Mouse (Mus musculus) myocyte (in vitro differentiated cells): ENCODE results near the gene Zbtb42. TPM values are rescaled to one million over a fixed set of nuclear protein-coding genes. Genes with fewer than 3 reads are reported as not detected.
A peak's percentile ranks its signal among the peaks of the same experiment; 100 is the strongest.

Source experiments
- H3K27me3 ChIP-seq: one replicate; pipeline ENCODE4 v1.6.1; 2011; ENCODE audit not compliant: control insufficient read depth, insufficient read depth, insufficient read length
- H3K36me3 ChIP-seq: one replicate; pipeline ENCODE4 v1.6.1; 2011; ENCODE audit not compliant: control insufficient read depth, insufficient read depth
- H3K4me2 ChIP-seq: one replicate; pipeline ENCODE4 v1.6.1; 2011; ENCODE audit warnings: low read depth, control low read depth
- H3K4me3 ChIP-seq: one replicate; pipeline ENCODE4 v1.5.1; 2011; ENCODE audit warnings: mild to moderate bottlenecking, control low read depth, moderate library complexity
- H3K79me2 ChIP-seq: one replicate; pipeline ENCODE4 v1.6.1; 2011; ENCODE audit not compliant: control insufficient read depth, insufficient read depth
- H3ac ChIP-seq: one replicate; pipeline ENCODE4 v1.6.1; 2011; ENCODE audit not compliant: control insufficient read depth, insufficient read length
- CEBPB ChIP-seq: IDR thresholded peaks from 2 replicates; pipeline ENCODE4 v1.6.1; 2011; ENCODE audit warnings: mild to moderate bottlenecking, moderate library complexity; ENCODE audit not compliant: poor library complexity, insufficient read depth, severe bottlenecking
- E2F4 ChIP-seq: IDR thresholded peaks from one replicate; pipeline ENCODE4 v1.6.1; 2011; ENCODE audit warnings: mild to moderate bottlenecking, control low read depth, moderate library complexity; ENCODE audit not compliant: insufficient read depth
- MAX ChIP-seq: IDR thresholded peaks from one replicate; pipeline ENCODE4 v1.6.1; 2011; ENCODE audit warnings: low read depth, mild to moderate bottlenecking, control low read depth
- MYOD1 ChIP-seq, 3 experiments: IDR thresholded peaks; one replicate each; pipeline ENCODE4 v1.6.1; 2011; ENCODE audit warnings: control low read depth in 2 of 3, low read depth in 2 of 3, mild to moderate bottlenecking in 2 of 3, moderate library complexity in 1 of 3; ENCODE audit not compliant: insufficient read length in 2 of 3, control insufficient read depth in 1 of 3
- MYOG ChIP-seq, 3 experiments: IDR thresholded peaks; one replicate each; pipeline ENCODE4 v1.6.1; 2011; ENCODE audit warnings: control low read depth in 2 of 3, low read depth in 2 of 3, mild to moderate bottlenecking in 2 of 3; ENCODE audit not compliant: insufficient read length in 2 of 3, control insufficient read depth in 1 of 3, insufficient read depth in 1 of 3
- POLR2A ChIP-seq: IDR thresholded peaks from one replicate; pipeline ENCODE4 v1.6.1; 2011; ENCODE audit warnings: low read depth, mild to moderate bottlenecking, control low read depth, moderate library complexity; ENCODE audit not compliant: insufficient read length
- POLR2AphosphoS2 ChIP-seq: IDR thresholded peaks from one replicate; pipeline ENCODE4 v1.6.1; 2011; ENCODE audit warnings: low read depth, control low read depth; ENCODE audit not compliant: insufficient read length
- REST ChIP-seq: IDR thresholded peaks from one replicate; pipeline ENCODE4 v1.6.1; 2011; ENCODE audit warnings: mild to moderate bottlenecking, control low read depth, moderate library complexity; ENCODE audit not compliant: insufficient read depth, insufficient read length
- SRF ChIP-seq: IDR thresholded peaks from one replicate; pipeline ENCODE4 v1.6.1; 2011; ENCODE audit warnings: low read depth; ENCODE audit not compliant: control insufficient read depth, insufficient read length
- TCF12 ChIP-seq: IDR thresholded peaks from one replicate; pipeline ENCODE4 v1.6.1; 2011; ENCODE audit warnings: mild to moderate bottlenecking, control low read depth; ENCODE audit not compliant: poor library complexity, insufficient read depth, severe bottlenecking
- TCF3 ChIP-seq: IDR thresholded peaks from one replicate; pipeline ENCODE4 v1.6.1; 2011; ENCODE audit warnings: low read depth, control low read depth; ENCODE audit not compliant: insufficient read length
- USF1 ChIP-seq: IDR thresholded peaks from one replicate; pipeline ENCODE4 v1.6.1; 2011; ENCODE audit warnings: low read depth, mild to moderate bottlenecking, control low read depth, moderate library complexity
- polyA plus RNA-seq: library from polyadenylated mRNA; unstranded; fragments of >200 nt; fragmentation: generic; extraction: Trizol; gene quantifications from one replicate; pipeline ENCODE4 v1.2.1, GENCODE M21; 2012; ENCODE audit warnings: missing spikeins

Zbtb42 gene
- polyA plus RNA-seq, 1 experiment: 4.4 TPM

- peak overlapping the region; percentile 88 for H3K4me2 ChIP-seq
These were observed 3.2 kb upstream of the Zbtb42 start for GRCm38 (mm10) chr12:112675245-112676035.

GRCm38 (mm10) chr12:112677076-112677475, 1.6 kb upstream of the Zbtb42 start:
- TF ChIP-seq USF1 (no peak), CEBPB (no peak), E2F4 (no peak), POLR2A (no peak), TCF12 (no peak), TCF3 (no peak), MYOG (IDR thresholded peaks at IDR 0.05; ENCODE audit: control insufficient read depth in 1 of 3, insufficient read depth in 1 of 3, insufficient read length in 2 of 3, low read depth in 2 of 3) (no peak), MAX (no peak), REST (no peak), SRF (no peak), MYOD1 (IDR thresholded peaks at IDR 0.05; ENCODE audit: control insufficient read depth in 1 of 3, insufficient read length in 2 of 3, low read depth in 2 of 3) (no peak), POLR2AphosphoS2 (no peak)
- no peak overlapping the region for H3ac ChIP-seq

More at GRCm38 (mm10) chr12:112675245-112676035, 3.2 kb upstream of the Zbtb42 start:
- Histone ChIP-seq H3K27me3 (no peaks in the 10 kb centered on the region), H3K79me2 (peaks cover 29% of the 10 kb centered on the region), H3K36me3 (peaks cover 6% of the 10 kb centered on the region), H3K4me3 (peak overlapping the region; percentile 60), H3ac (no peak overlapping the region)
- TF ChIP-seq POLR2A (peak; percentile 30), POLR2AphosphoS2 (no peak), TCF12 (no peak), SRF (no peak), REST (no peak), USF1 (no peak), MAX (no peak)

GRCm38 (mm10) chr12:112677943-112678554, 579 bp upstream of the Zbtb42 start:
- TF ChIP-seq TCF3: no peak
- TF ChIP-seq POLR2AphosphoS2: no peak
- no peak for TF ChIP-seq CEBPB
- no peak for TF ChIP-seq TCF12
- no peak for TF ChIP-seq MYOG (IDR thresholded peaks at IDR 0.05; ENCODE audit: control insufficient read depth in 1 of 3, insufficient read depth in 1 of 3, insufficient read length in 2 of 3, low read depth in 2 of 3)
- TF ChIP-seq E2F4: no peak
- TF ChIP-seq POLR2A: no peak
- no peak for TF ChIP-seq MAX
- no peak for TF ChIP-seq REST
- no peak for TF ChIP-seq USF1
- no peak for TF ChIP-seq MYOD1 (IDR thresholded peaks at IDR 0.05; ENCODE audit: control insufficient read depth in 1 of 3, insufficient read length in 2 of 3, low read depth in 2 of 3)
- TF ChIP-seq SRF: no peak

More at GRCm38 (mm10) chr12:112677076-112677475, 1.6 kb upstream of the Zbtb42 start:
- Histone ChIP-seq H3K36me3 (no peaks in the 10 kb centered on the region), H3K79me2 (peaks cover 14% of the 10 kb centered on the region), H3K4me2 (no peak overlapping the region), H3K27me3 (no peaks in the 10 kb centered on the region), H3K4me3 (no peak overlapping the region)

GRCm38 (mm10) chr12:112679027-112679996, 684 bp downstream of the Zbtb42 start:
- Histone ChIP-seq H3K4me3 (peak overlapping the region; percentile 23), H3K36me3 (no peaks in the 10 kb centered on the region), H3ac (peak overlapping the region; percentile 54), H3K4me2 (peak overlapping the region; percentile 71), H3K79me2 (no peaks in the 10 kb centered on the region), H3K27me3 (no peaks in the 10 kb centered on the region)
- TF ChIP-seq REST (no peak), MYOG (IDR thresholded peaks at IDR 0.05; ENCODE audit: control insufficient read depth in 1 of 3, insufficient read depth in 1 of 3, insufficient read length in 2 of 3, low read depth in 2 of 3) (peak in 1 of 3 experiments; percentile 36), MYOD1 (IDR thresholded peaks at IDR 0.05; ENCODE audit: control insufficient read depth in 1 of 3, insufficient read length in 2 of 3, low read depth in 2 of 3) (peak in 1 of 3 experiments; percentile 33), TCF12 (no peak), USF1 (no peak), TCF3 (no peak), POLR2A (peak; percentile 26), POLR2AphosphoS2 (no peak)

More at GRCm38 (mm10) chr12:112677943-112678554, 579 bp upstream of the Zbtb42 start:
- H3K4me3 ChIP-seq: peak overlapping the region; percentile 23
- H3K36me3 ChIP-seq: no peaks in the 10 kb centered on the region
- peaks cover 4% of the 10 kb centered on the region for H3K79me2 ChIP-seq
- peak overlapping the region; percentile 84 for H3K4me2 ChIP-seq
- H3ac ChIP-seq: peak overlapping the region; percentile 54
- no peaks in the 10 kb centered on the region for H3K27me3 ChIP-seq
